Mouse (Mus musculus) lung, embryonic 14.5 days (tissue): Measurements from ENCODE around the gene 3830406C13Rik. TPM values are rescaled to one million over a fixed set of nuclear protein-coding genes. Genes with fewer than 3 reads are reported as not detected.

Experiments
- ATAC-seq: fragments of 200-750 bp; cut with Nextera tagmentation; 2 replicates; pipeline ENCODE4 v1.8.0; 2017; ENCODE audit warnings: mild to moderate bottlenecking, moderate TSS enrichment, moderate library complexity; ENCODE audit not compliant: insufficient read depth
- DNase-seq: peaks from one replicate; pipeline ENCODE4 v3.0.0-alpha.2; 2015
- H3K27ac ChIP-seq: fragments of 300-500 bp; sonication (generic); 2 replicates; pipeline ENCODE4 v1.5.1; 2014; ENCODE audit warnings: low read depth, mild to moderate bottlenecking, moderate library complexity
- H3K27me3 ChIP-seq: fragments of 300-500 bp; sonication (generic); 2 replicates; pipeline ENCODE4 v1.6.1; 2014; ENCODE audit warnings: low read length, control low read depth; ENCODE audit not compliant: insufficient read depth
- H3K36me3 ChIP-seq: fragments of 300-500 bp; sonication (generic); 2 replicates; pipeline ENCODE4 v1.6.1; 2014; ENCODE audit warnings: control low read depth; ENCODE audit not compliant: insufficient read depth
- H3K4me1 ChIP-seq: fragments of 300-500 bp; sonication (generic); 2 replicates; pipeline ENCODE4 v1.6.1; 2014; ENCODE audit warnings: antibody characterized with exemption, control low read depth; ENCODE audit not compliant: insufficient read depth
- H3K4me2 ChIP-seq: fragments of 300-500 bp; sonication (generic); 2 replicates; pipeline ENCODE4 v1.6.1; 2014; ENCODE audit warnings: mild to moderate bottlenecking
- H3K4me3 ChIP-seq: fragments of 300-500 bp; sonication (generic); 2 replicates; pipeline ENCODE4 v1.5.1; 2014; ENCODE audit warnings: low read depth, low read length
- H3K9ac ChIP-seq: fragments of 300-500 bp; sonication (generic); 2 replicates; pipeline ENCODE4 v1.6.1; 2014
- H3K9me3 ChIP-seq: fragments of 300-500 bp; sonication (generic); 2 replicates; pipeline ENCODE4 v1.6.1; 2016; ENCODE audit warnings: low read depth, low read length, control low read depth
- CTCF ChIP-seq: IDR thresholded peaks from 2 replicates; pipeline ENCODE4 v1.5.1; 2016; ENCODE audit warnings: antibody characterized with exemption, low read depth
- WGBS: fragments of 180-500 bp; shearing (Covaris S2); extraction: QIAGEN DNeasy Blood & Tissue Kit; methylation state at CpG from one replicate; pipeline ENCODE4 v1.1.7; 2014; 5-methylcytosine and 5-hydroxymethylcytosine counted together
- polyA plus RNA-seq: library from polyadenylated mRNA; unstranded; fragments of >200 nt; fragmentation: Nextera tagmentation; extraction: Ambion mirVana; gene quantifications from 2 replicates; pipeline ENCODE4 v1.2.1, GENCODE M21; 2014

3830406C13Rik gene
- polyA plus RNA-seq, 1 experiment from 2014 or later: 39.6 TPM

- Histone ChIP-seq H3K4me1 (no peaks in the 10 kb centered on the region), H3K4me3 (no peak within 1 kb of the TSS), H3K4me2 (no peak within 1 kb of the TSS), H3K27ac (no peak within 1 kb of the TSS), H3K36me3 (no peaks in the 10 kb centered on the region), H3K9me3 (no peaks in the 10 kb centered on the region), H3K27me3 (peaks cover 96% of the 10 kb centered on the region), H3K9ac (no peak within 1 kb of the TSS)
- WGBS: 0% methylated on average over 2 of the region's 2 CpGs
- DNase-seq (no peak), ATAC-seq (no peak)
- TF ChIP-seq CTCF: no peak
Measured at GRCm38 (mm10) chr14:12348089-12348488, 64.1 kb downstream of the 3830406C13Rik start, which contains the start of gene Fezf2. Gene Fezf2, minus strand, starts transcription at chr14:12348189.

- H3K27ac ChIP-seq: no peak overlapping the region
- ATAC-seq (no peak), DNase-seq (no peak)
- no peaks in the 10 kb centered on the region for H3K4me1 ChIP-seq
- H3K4me2 ChIP-seq: no peak overlapping the region
- no peak overlapping the region for H3K4me3 ChIP-seq
- no peak overlapping the region for H3K9ac ChIP-seq
- H3K9me3 ChIP-seq: no peaks in the 10 kb centered on the region
- WGBS: 6% methylated on average over 15 of the region's 15 CpGs
- H3K36me3 ChIP-seq: no peaks in the 10 kb centered on the region
- no peak for TF ChIP-seq CTCF
- peaks cover 96% of the 10 kb centered on the region for H3K27me3 ChIP-seq
Measured at GRCm38 (mm10) chr14:12349334-12350090, 65.5 kb downstream of the 3830406C13Rik start.

GRCm38 (mm10) chr14:12350271-12350916 lies 66.4 kb downstream of the 3830406C13Rik start:
- TF ChIP-seq CTCF: no peak
- Histone ChIP-seq H3K27me3 (peaks cover 87% of the 10 kb centered on the region), H3K9ac (no peak overlapping the region), H3K27ac (no peak overlapping the region), H3K4me2 (no peak overlapping the region), H3K4me3 (no peak overlapping the region), H3K9me3 (no peaks in the 10 kb centered on the region), H3K36me3 (no peaks in the 10 kb centered on the region), H3K4me1 (no peaks in the 10 kb centered on the region)
- DNase-seq (no peak), ATAC-seq (no peak)
- 5% methylated on average over 16 of the region's 16 CpGs for WGBS

Other genes starting within 250 kb of the 3830406C13Rik start
- 0.14 and 0.19 TPM in 2 replicates for gene Gm49355, start 197 bp upstream of the 3830406C13Rik start, polyA plus RNA-seq
- gene Fezf2, start 64.0 kb downstream of the 3830406C13Rik start, polyA plus RNA-seq: not detected in 2 replicates